Mouse (Mus musculus) right cerebral cortex, postnatal 4 days (tissue): ENCODE measurements around the gene Son.

Experiments used
- DNase-seq: peaks from one replicate; pipeline ENCODE4 v3.0.0-alpha.2; 2022

Gene Son

DNA sequence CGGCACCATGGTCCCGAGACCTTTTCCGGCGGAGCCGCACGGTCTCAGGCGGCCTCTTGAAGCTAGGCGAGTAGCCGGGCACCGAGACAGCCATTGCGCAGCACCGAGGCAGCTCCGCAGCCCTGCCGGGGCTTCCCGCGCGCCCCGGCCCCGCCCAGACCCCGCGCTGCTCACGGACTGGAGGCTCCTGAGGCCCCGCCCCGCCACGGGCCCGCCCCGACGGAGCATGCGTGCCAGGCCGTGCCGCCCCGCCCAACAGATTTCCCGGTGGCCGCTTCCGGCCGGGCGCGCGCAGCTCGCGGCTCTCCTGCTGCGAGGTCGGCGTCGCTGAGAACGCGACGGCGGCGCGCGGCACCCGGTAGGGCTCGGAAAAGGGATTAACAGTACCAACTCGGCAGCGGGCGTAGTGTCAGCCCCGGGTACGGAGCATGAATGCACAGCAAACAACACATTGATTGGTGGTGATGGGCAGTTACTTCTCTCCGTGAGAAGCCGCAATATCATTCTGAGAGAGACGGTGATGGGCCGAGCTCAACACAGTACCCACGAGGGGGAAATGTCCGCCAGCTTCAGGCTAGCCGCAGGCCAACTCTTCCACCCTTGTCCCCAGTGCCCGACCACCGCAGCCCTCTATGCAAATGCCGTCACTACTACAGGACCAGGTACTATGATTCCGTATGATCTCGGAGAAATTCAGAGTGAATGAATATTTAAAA lies 41.5 kb downstream of the Son start, which contains the start of gene Donson:
Gene Donson (minus strand): TSS at position 152 of the 716 bp plus-strand sequence.
- peak; percentile 95 for DNase-seq

DNA sequence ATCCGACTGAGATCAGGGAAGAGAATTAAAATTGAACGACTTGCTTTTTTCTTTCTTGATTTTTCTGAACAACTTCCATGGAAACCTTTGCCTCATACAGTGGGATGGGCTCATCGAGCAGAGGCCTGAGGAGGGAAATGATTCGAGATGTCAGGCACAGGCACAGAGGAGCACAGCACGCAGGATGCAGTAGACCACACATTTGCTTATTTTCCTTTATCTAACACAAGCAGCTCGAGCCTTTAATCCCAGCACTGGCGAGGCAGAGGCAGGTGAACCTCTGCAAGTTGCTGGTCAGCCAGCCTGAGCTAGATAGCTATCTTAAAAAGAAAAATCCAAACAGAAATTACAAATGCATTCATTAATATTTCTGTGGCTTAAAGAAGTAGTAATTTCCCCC lies 42.5 kb downstream of the Son start:
- no peak for DNase-seq

DNA sequence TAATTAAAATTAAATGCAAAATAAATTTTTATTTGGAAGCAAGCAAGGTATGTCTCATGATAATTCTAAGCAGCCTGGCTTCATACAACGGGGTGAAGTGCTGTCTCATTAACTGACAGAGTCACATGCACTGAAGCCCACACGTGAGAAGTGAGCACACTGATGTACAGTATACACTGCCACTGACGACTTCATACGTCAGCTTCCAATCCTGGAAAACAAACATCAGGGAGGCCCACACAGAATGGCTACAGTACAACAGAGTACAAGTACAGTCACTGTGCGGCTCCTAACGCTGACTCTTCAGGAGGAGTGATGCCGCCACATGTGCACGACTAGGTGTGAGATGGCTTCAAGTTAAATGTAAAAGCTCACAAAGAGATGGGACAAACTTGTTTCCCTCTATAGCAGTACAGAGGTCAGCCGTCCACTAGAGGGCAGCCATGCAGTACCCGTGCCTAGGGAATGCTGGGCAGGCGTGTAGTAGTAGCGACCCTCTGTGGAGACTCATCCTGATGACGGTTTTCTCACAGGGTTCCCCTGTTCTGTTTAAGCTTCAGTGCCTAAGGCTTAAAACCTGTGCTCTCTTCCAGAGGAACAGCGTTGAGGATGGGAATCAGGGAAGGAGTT lies 47.3 kb downstream of the Son start:
- DNase-seq: peak; percentile 85

DNA sequence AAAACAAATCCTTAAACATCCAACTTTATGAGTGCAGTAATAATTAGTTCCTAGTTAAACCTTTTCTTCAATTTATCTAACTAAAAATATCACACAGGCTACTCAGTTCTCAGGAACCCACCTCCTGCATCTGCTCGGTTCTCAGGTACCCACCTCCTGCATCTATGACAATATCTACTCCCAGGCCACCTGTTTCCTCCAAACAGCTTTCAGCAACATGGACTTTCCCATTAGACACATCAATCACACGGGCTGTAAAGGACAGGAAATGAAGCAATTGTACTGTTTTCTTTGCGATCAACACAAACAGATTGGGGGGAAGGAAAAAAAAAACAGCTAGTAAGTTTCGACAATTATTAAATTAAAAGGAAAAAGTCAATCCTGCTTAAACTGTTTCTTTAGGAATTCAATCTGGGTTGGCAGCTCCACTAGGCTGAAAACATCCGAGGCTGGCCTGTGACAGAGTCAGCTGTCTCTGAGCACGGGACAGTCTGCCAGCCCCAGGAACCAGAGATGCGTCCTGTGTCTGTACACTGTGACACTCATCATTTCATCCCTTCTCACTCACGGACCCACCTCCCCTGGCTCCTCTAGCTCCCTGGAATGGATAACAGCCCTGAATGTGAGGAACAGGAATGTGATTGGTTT lies 47.9 kb downstream of the Son start:
- DNase-seq: no peak

DNA sequence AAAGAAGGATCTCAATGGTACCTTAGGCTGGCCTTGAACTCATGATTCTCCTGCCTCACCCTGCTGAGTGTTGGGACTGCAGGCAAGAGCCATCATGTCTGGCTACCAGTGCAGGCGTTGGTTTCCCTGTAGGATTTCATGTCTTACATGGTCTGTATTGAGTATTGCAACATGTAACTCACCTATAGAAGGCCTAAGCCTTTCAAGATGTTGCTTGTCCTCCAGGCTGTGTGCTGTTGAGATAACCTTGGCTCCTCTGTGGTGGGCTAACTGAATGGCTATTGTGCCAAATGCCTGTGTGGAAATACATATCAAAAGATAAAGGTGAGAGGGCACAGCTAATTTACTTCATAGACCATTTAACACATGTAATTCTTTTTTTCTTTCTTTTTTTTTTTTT lies 51.7 kb downstream of the Son start:
- no peak for DNase-seq

DNA sequence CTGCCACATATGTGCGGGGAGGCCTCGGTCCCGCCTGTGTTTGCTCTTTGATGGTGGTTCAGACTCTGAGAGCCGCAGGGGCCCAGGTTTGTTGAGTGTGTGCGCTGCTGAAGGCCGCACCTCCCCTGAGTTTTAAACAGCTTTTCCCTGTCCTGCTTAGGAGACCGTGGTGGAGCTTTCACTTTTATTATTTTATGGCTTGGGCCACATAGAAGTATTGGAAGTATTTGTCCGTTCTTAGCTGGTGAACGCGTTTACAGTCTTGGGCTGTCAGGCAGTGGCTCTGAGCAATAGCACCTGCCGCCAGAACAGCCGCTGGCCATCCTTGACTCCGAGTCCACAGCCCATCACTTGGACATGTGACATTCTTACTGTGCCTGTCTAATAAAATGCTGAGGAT lies 54.6 kb downstream of the Son start:
- no peak for DNase-seq

DNA sequence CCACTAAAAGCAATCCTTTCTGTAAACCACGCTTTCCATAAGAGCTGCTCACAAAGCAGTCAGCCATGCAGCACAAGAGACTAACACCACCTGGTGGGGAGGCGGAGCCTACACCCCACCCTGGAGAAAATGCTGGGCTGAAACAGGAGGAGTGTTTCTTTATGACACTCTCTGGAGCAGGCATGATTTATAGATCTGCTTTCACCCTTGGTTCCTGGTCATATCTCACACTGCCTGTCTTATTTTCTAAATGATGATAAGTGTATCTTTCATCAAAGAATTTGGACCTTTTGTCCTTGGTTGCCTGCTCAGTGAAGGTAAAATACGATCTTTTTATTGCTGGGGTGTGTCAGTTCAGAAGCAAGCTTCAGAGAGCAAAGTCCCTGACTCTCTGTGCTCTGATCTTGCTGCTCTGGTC lies 55.5 kb downstream of the Son start:
- no peak for DNase-seq

DNA sequence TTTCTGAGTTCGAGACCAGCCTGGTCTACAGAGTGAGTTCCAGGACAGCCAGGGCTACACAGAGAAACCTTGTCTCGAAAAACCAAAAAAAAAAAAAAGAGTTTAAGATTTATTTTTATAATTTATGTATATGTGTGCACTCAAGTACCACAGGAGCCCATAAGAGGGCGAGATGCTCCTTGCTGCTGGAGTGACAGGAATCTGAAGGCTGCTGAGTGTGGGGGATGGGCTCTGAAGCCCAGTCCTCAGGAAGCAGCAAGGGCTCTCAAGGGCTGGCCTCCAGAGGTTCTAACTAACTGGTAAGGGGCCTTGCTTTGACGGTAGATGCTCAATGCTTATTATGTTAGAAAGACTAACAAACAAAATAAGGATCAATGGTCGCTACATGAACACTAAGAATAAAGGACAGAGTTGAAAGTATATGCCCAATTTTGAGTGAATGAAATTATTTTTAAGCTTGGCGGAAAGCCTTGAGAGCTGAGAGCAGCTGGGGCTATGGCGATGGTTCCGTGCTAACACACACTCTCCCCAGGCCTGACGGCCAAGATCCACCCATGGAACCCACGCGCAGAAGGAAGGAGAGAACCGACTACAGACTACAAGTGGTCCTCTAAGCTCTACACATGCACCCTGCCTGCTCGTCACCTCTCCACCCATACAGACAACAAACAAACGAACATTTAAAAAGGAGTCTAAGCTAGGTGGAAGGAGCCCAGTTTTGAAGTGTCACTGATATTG lies 57.5 kb downstream of the Son start:
- peak; percentile 22 for DNase-seq

DNA sequence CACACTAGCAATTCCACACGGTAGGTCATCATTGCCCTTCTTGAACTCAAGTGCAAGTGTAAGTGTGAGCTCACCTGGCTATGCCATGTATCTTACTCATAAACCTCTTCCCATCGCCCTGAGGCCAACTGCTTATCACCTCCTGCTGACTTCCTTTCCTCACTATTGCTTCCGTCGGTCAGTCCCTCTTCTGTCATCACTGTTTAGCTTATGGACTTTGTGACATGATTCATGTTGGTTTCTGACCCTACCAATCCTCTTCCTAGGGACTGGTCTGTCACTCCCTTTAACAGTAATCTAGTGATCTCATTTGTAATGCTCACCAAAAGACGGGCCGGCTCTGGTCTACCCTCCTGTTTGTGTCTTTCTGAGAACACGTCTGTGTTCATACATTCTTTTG lies 62.9 kb downstream of the Son start:
- DNase-seq: no peak

DNA sequence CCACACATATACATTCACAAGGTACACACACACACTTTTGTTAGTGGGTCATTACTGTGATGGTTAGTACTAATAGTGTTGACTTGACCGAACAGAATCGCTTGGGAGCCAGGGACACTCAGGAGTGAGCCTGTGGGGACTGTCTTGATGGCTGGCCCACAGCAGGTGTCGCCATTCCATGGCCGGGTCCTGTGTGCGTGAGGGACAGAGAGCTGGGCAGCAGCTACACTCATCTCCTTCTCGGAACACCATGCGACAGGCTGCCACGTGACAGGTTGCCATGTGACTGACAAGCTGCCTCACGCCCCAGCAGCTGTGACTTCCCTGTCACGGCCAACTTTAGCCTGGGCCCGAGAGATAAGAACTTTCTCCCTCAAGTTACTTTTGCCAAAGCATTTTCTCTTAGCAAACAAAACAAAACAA lies 69.6 kb downstream of the Son start:
- no peak for DNase-seq

DNA sequence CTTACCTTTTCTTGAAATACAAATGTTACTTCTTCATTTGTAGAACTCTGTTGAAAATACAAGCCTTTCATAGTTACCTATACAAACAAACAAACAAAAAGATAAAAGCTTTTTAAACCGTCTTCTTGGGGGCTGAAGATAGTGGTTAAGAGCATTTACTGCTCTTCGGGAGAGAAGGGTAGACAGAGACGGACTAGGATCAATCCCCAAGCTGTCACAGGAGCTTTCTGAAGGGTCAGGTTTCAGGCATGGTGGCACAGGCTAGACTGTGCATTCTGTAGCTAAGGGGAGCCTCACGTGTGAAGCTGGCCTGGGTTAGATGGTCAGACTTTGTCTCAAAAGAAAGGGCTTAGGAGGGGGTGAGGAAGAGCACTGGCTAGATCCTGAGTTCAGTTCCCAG lies 70.1 kb downstream of the Son start:
- no peak for DNase-seq

DNA sequence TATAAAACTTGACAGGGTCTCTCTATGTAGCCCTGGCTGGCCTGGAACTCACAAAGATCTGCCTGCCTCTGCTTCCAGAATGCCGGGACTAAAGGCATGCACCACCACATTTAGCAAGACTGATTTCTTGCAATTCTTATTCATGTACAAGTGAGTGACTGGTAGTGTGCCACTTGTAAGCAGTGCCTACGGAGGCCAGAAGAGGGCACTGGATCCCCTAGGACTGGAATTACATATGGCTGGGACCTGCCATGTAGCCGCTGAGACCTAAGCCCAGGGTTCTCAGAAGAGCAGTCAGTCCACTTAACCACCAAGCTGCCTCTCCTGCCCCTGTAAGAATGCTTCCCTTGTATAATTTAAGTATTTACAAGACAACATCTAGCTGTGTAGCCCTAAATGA lies 76.9 kb downstream of the Son start:
- peak; percentile 42 for DNase-seq

DNA sequence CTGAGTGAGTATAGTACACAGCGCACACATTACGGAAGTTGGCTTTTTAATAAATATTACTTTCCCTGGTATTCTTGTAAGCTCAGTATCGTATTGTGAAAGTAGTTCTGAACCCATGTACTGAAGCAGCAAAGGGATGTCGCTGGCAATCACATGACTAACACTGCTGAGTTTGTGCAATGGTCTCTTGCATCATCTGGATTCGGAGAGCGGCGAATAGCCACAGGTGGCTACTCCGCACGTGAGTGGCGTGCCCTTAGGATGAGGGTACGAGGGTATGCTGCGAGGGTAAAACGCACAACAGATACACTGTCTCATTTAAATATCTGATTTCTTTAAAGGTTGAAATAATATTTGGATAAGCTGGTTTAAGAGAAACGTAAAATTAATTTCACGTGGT lies 80.1 kb downstream of the Son start:
- DNase-seq: no peak

DNA sequence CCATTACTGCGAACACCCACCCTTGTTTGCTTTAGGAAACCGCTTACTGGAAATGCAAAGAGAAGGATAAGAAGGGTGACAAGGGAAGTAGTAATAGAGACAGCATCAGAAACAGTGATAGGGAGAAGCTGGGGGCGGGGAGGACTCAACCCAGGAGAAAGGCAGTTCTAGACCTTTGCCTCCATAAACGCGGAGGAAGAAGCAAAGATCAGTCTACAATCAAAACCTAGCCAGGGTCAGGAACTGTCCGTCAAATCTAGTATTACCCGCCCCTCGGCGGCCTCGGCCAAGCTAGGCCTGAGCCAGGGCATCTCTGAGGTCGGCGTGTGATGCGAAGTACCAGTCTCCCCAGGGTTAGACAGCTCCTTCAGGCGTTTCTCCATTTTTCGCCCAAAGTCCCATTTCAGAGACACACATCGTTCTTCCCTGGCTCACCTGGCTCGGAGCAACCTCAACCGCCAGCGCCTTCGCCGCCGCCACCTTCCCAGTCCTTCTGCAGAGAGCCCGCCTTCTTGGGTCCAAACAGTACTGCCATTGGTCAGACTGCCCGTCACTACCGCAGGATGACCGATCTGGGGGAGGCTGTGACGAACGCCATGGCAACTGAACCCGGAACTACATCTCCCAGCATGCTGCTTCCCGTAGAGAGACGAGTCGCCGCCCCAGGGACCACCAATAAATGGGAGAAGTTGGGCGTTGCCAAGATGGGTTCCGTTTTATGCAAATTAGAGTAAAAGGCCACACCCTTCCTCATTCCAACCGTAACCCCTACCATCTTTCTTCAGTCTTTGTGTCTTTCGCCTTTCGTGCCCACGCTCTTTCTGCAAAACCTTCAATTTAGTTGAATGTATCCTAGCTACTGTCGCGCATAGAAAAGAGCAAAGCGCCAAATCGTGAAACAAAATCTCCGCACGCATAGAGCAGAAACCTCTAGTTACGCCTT lies 81.1 kb downstream of the Son start, which contains the start of gene Cryzl1:
Gene Cryzl1 (minus strand): TSS at position 853 of the 943 bp plus-strand sequence.
- peak; percentile 91 for DNase-seq
